Mouse (Mus musculus): Measurements from ENCODE around the gene Ttc28. TPM values are rescaled to one million over a fixed set of nuclear protein-coding genes. Genes with fewer than 3 reads are reported as not detected.

The Ttc28 gene
- polyA plus RNA-seq, 1 experiment: 0.04 TPM

GRCm38 (mm10) chr5:111114597-111114996, 235.0 kb downstream of the Ttc28 start:
- Histone ChIP-seq H3K4me1 (ENCODE audit: control insufficient read depth) (no peaks in the 10 kb centered on the region), H3K36me3 (ENCODE audit: control insufficient read depth) (no peaks in the 10 kb centered on the region), H3K4me3 (replicated peaks) (no peak overlapping the region), H3K9me3 (ENCODE audit: control insufficient read depth, low read length) (no peaks in the 10 kb centered on the region), H3K27me3 (ENCODE audit: control insufficient read depth) (no peaks in the 10 kb centered on the region)
- TF ChIP-seq TAL1 (IDR thresholded peaks at IDR 0.05; ENCODE audit: low read length) (no peak), GATA1 (IDR thresholded peaks at IDR 0.05; ENCODE audit: low read length) (no peak)

- Histone ChIP-seq H3K4me1 (ENCODE audit: control insufficient read depth) (no peaks in the 10 kb centered on the region), H3K9me3 (ENCODE audit: control insufficient read depth, low read length) (no peaks in the 10 kb centered on the region), H3K4me3 (replicated peaks) (no peak overlapping the region), H3K27me3 (ENCODE audit: control insufficient read depth) (no peaks in the 10 kb centered on the region), H3K36me3 (ENCODE audit: control insufficient read depth) (no peaks in the 10 kb centered on the region)
- TF ChIP-seq GATA1 (IDR thresholded peaks at IDR 0.05; ENCODE audit: low read length): no peak
- no peak for TF ChIP-seq TAL1 (IDR thresholded peaks at IDR 0.05; ENCODE audit: low read length)
These were observed 236.1 kb downstream of the Ttc28 start for GRCm38 (mm10) chr5:111115519-111116350.

- no peak for TF ChIP-seq TAL1 (IDR thresholded peaks at IDR 0.05; ENCODE audit: low read length)
- TF ChIP-seq GATA1 (IDR thresholded peaks at IDR 0.05; ENCODE audit: low read length): no peak
- Histone ChIP-seq H3K36me3 (ENCODE audit: control insufficient read depth) (no peaks in the 10 kb centered on the region), H3K27me3 (ENCODE audit: control insufficient read depth) (no peaks in the 10 kb centered on the region), H3K4me3 (replicated peaks) (no peak overlapping the region), H3K4me1 (ENCODE audit: control insufficient read depth) (peaks cover 7% of the 10 kb centered on the region), H3K9me3 (ENCODE audit: control insufficient read depth, low read length) (no peaks in the 10 kb centered on the region)
These were observed 240.2 kb downstream of the Ttc28 start for GRCm38 (mm10) chr5:111119805-111120204.

- TF ChIP-seq GATA1 (IDR thresholded peaks at IDR 0.05; ENCODE audit: low read length) (no peak), TAL1 (IDR thresholded peaks at IDR 0.05; ENCODE audit: low read length) (no peak)
- H3K4me1 ChIP-seq (ENCODE audit: control insufficient read depth): peaks cover 7% of the 10 kb centered on the region
- H3K27me3 ChIP-seq (ENCODE audit: control insufficient read depth): no peaks in the 10 kb centered on the region
These were observed 240.7 kb downstream of the Ttc28 start for GRCm38 (mm10) chr5:111120298-111120697.

GRCm38 (mm10) chr5:111120705-111121420, 241.3 kb downstream of the Ttc28 start:
- H3K36me3 ChIP-seq (ENCODE audit: control insufficient read depth): no peaks in the 10 kb centered on the region
- TF ChIP-seq GATA1 (IDR thresholded peaks at IDR 0.05; ENCODE audit: low read length) (no peak), TAL1 (IDR thresholded peaks at IDR 0.05; ENCODE audit: low read length) (no peak)
- no peaks in the 10 kb centered on the region for H3K9me3 ChIP-seq (ENCODE audit: control insufficient read depth, low read length)
- peaks cover 7% of the 10 kb centered on the region for H3K4me1 ChIP-seq (ENCODE audit: control insufficient read depth)
- no peaks in the 10 kb centered on the region for H3K27me3 ChIP-seq (ENCODE audit: control insufficient read depth)
- H3K4me3 ChIP-seq (replicated peaks): no peak overlapping the region

More at GRCm38 (mm10) chr5:111120298-111120697, 240.7 kb downstream of the Ttc28 start:
- Histone ChIP-seq H3K9me3 (ENCODE audit: control insufficient read depth, low read length) (no peaks in the 10 kb centered on the region), H3K36me3 (ENCODE audit: control insufficient read depth) (no peaks in the 10 kb centered on the region), H3K4me3 (replicated peaks) (no peak overlapping the region)

GRCm38 (mm10) chr5:111122332-111123049, 242.9 kb downstream of the Ttc28 start:
- no peaks in the 10 kb centered on the region for H3K27me3 ChIP-seq (ENCODE audit: control insufficient read depth)
- H3K9me3 ChIP-seq (ENCODE audit: control insufficient read depth, low read length): no peaks in the 10 kb centered on the region
- no peak overlapping the region for H3K4me3 ChIP-seq (replicated peaks)
- peaks cover 7% of the 10 kb centered on the region for H3K4me1 ChIP-seq (ENCODE audit: control insufficient read depth)
- no peaks in the 10 kb centered on the region for H3K36me3 ChIP-seq (ENCODE audit: control insufficient read depth)
- no peak for TF ChIP-seq GATA1 (IDR thresholded peaks at IDR 0.05; ENCODE audit: low read length)
- TF ChIP-seq TAL1 (IDR thresholded peaks at IDR 0.05; ENCODE audit: low read length): no peak

GRCm38 (mm10) chr5:111123050-111123746, 243.6 kb downstream of the Ttc28 start:
- TF ChIP-seq TAL1 (IDR thresholded peaks at IDR 0.05; ENCODE audit: low read length) (no peak), GATA1 (IDR thresholded peaks at IDR 0.05; ENCODE audit: low read length) (no peak)
- no peaks in the 10 kb centered on the region for H3K9me3 ChIP-seq (ENCODE audit: control insufficient read depth, low read length)
- H3K4me1 ChIP-seq (ENCODE audit: control insufficient read depth): peaks cover 7% of the 10 kb centered on the region
- H3K36me3 ChIP-seq (ENCODE audit: control insufficient read depth): no peaks in the 10 kb centered on the region
- no peaks in the 10 kb centered on the region for H3K27me3 ChIP-seq (ENCODE audit: control insufficient read depth)
- no peak overlapping the region for H3K4me3 ChIP-seq (replicated peaks)

GRCm38 (mm10) chr5:111124620-111125200, 245.1 kb downstream of the Ttc28 start:
- H3K9me3 ChIP-seq (ENCODE audit: control insufficient read depth, low read length): no peaks in the 10 kb centered on the region
- no peaks in the 10 kb centered on the region for H3K27me3 ChIP-seq (ENCODE audit: control insufficient read depth)
- H3K36me3 ChIP-seq (ENCODE audit: control insufficient read depth): no peaks in the 10 kb centered on the region
- peaks cover 7% of the 10 kb centered on the region for H3K4me1 ChIP-seq (ENCODE audit: control insufficient read depth)
- H3K4me3 ChIP-seq (replicated peaks): no peak overlapping the region
- no peak for TF ChIP-seq GATA1 (IDR thresholded peaks at IDR 0.05; ENCODE audit: low read length)
- TF ChIP-seq TAL1 (IDR thresholded peaks at IDR 0.05; ENCODE audit: low read length): no peak

Measured in erythroblast, embryonic 14.5 days (primary cell).